Mouse (Mus musculus) small intestine, adult 2 months (tissue): Measurements from ENCODE around the gene Cyth3.

ENCODE experiments used
- CTCF ChIP-seq: fragments of 200-500 bp; IDR thresholded peaks from 2 replicates; pipeline ENCODE4 v1.5.1; 2012; ENCODE audit warnings: low read depth, mild to moderate bottlenecking, control low read depth, inconsistent platforms, low read length, moderate library complexity, mixed read lengths; ENCODE audit not compliant: insufficient replicate concordance, insufficient read length; ENCODE audit errors: extremely low read depth
- POLR2A ChIP-seq: fragments of 200-500 bp; IDR thresholded peaks from 2 replicates; pipeline ENCODE4 v1.6.1; 2012; ENCODE audit warnings: low read depth, mild to moderate bottlenecking, control low read depth, inconsistent platforms, low read length, moderate library complexity

GRCm38 (mm10) chr5:143583081-143583480 is 39.2 kb upstream of the Cyth3 start:
- TF ChIP-seq POLR2A, result no peak
- no peak for TF ChIP-seq CTCF
